Mouse (Mus musculus): Measurements from ENCODE around the gene Zfp57. TPM values are rescaled to one million over a fixed set of nuclear protein-coding genes. Genes with fewer than 3 reads are reported as not detected.
A peak's percentile ranks its signal among the peaks of the same experiment; 100 is the strongest.
"Not testable (repeated sequence)": the region's sequence is repeated elsewhere in the genome, so short reads cannot be mapped to it uniquely, and the experiment has no call there.

The Zfp57 gene
- polyA plus RNA-seq, 1 experiment = not detected

- H3K4me3 ChIP-seq (ENCODE audit: insufficient read depth, low read length) = no peak overlapping the region
Observed at GRCm38 (mm10) chr17:36972791-36973190, 28.2 kb upstream of the Zfp57 start.

DNA sequence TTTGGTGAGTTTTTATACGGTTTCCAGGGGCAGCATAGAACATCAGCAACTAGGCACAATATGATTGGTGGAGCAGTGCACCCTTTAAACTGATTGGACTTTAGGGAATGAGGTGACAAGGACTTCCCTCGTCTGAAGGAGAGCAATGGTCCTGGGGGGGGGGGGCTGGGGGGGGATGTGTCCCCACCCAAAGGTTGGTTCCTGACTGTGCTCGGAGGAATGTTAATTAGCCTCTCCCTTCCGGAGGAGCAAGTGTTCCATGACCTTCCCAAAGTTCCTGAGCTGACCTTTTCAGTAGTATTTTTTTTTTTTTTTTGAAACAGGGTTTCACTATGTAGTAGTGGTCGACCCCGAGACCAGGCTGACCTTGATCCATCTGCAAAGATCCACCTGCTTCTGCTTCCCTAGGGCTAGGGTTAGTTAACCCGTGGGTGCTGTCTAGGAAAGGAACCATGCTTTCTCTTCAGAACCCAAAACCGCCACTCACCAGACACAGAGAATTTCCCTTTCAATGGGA, 27.6 kb upstream of the Zfp57 start:
- no peak overlapping the region for H3K27ac ChIP-seq (ENCODE audit: insufficient read depth, low read depth, low read length)
- TF ChIP-seq CTCF (IDR thresholded peaks at IDR 0.05; ENCODE audit: low read depth, low read length) (no peak), POLR2A (IDR thresholded peaks at IDR 0.05; ENCODE audit: borderline replicate concordance, low read depth, low read length) (no peak)
- H3K4me1 ChIP-seq (ENCODE audit: control insufficient read depth, insufficient read depth, low read length) = peaks cover 9% of the 10 kb centered on the region
- no peak overlapping the region for H3K4me3 ChIP-seq (ENCODE audit: insufficient read depth, low read length)

More at GRCm38 (mm10) chr17:36972791-36973190, 28.2 kb upstream of the Zfp57 start:
- TF ChIP-seq CTCF (IDR thresholded peaks at IDR 0.05; ENCODE audit: low read depth, low read length) (no peak), POLR2A (IDR thresholded peaks at IDR 0.05; ENCODE audit: borderline replicate concordance, low read depth, low read length) (no peak)
- H3K27ac ChIP-seq (ENCODE audit: insufficient read depth, low read depth, low read length) = no peak overlapping the region
- peaks cover 9% of the 10 kb centered on the region for H3K4me1 ChIP-seq (ENCODE audit: control insufficient read depth, insufficient read depth, low read length)

DNA sequence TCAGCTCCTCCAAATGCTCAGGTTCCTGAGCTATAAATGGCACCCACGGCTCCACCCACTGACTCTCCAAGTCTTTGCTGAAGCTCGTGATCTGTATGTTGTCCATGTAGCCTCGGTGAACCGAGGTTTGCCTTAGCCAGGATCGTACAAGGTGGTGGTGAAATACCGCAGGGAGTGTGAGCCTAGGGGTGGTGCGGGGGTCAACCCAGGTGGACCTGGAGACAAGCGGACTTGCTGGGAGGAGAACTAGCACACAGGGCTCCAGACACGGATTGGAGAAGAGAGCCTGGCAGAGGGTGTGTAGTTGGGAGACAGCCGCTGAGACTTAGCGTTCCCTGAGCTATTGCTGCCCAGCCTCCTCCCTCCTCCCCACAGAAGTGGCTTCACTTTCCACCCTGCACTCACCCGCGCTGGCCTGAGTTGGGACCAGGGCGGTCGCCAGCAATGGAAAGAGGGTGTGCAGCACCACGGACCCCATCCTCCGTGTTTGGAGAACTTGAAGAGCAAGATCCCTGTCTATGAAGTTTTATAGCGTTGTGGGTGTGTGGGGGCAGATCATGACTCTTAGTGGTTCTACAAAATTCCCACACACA, 19.6 kb upstream of the Zfp57 start, which contains the start of gene 2410137M14Rik:
TSS of gene 2410137M14Rik (minus strand) at position 17 of the 593 bp plus-strand sequence.
- Histone ChIP-seq H3K27ac (ENCODE audit: insufficient read depth, low read depth, low read length) (no peak within 1 kb of the TSS), H3K4me3 (ENCODE audit: insufficient read depth, low read length) (no peak within 1 kb of the TSS), H3K4me1 (ENCODE audit: control insufficient read depth, insufficient read depth, low read length) (0 out of 2 replicates have a peak, but pooled peaks cover 2% of the 10 kb centered on the region)
- TF ChIP-seq CTCF (IDR thresholded peaks at IDR 0.05; ENCODE audit: low read depth, low read length) (no peak), POLR2A (IDR thresholded peaks at IDR 0.05; ENCODE audit: borderline replicate concordance, low read depth, low read length) (no peak)

DNA sequence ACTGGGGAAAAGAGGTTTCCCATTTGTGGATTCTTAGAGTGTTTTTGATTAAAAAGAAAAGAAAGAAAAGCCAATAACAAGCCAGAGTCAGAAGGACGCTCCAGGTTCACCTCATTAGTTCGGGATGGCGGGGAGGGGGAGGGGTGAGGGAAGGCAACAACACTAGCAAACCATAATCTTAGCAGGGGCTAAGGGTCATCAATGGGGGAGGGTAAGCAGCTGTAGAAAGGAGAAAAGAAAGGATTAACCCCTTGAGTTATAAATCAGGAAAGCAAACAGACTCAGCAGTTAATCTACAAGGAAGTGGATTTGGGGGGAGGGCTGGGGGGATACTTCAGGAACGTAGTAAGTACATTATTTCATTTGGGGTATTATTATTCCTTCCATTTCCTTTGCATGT, 19.1 kb upstream of the Zfp57 start:
- H3K27ac ChIP-seq (ENCODE audit: insufficient read depth, low read depth, low read length) = no peak overlapping the region
- TF ChIP-seq POLR2A (IDR thresholded peaks at IDR 0.05; ENCODE audit: borderline replicate concordance, low read depth, low read length) (no peak), CTCF (IDR thresholded peaks at IDR 0.05; ENCODE audit: low read depth, low read length) (no peak)
- no peak overlapping the region for H3K4me3 ChIP-seq (ENCODE audit: insufficient read depth, low read length)
- H3K4me1 ChIP-seq (ENCODE audit: control insufficient read depth, insufficient read depth, low read length) = 0 out of 2 replicates have a peak, but pooled peaks cover 2% of the 10 kb centered on the region

DNA sequence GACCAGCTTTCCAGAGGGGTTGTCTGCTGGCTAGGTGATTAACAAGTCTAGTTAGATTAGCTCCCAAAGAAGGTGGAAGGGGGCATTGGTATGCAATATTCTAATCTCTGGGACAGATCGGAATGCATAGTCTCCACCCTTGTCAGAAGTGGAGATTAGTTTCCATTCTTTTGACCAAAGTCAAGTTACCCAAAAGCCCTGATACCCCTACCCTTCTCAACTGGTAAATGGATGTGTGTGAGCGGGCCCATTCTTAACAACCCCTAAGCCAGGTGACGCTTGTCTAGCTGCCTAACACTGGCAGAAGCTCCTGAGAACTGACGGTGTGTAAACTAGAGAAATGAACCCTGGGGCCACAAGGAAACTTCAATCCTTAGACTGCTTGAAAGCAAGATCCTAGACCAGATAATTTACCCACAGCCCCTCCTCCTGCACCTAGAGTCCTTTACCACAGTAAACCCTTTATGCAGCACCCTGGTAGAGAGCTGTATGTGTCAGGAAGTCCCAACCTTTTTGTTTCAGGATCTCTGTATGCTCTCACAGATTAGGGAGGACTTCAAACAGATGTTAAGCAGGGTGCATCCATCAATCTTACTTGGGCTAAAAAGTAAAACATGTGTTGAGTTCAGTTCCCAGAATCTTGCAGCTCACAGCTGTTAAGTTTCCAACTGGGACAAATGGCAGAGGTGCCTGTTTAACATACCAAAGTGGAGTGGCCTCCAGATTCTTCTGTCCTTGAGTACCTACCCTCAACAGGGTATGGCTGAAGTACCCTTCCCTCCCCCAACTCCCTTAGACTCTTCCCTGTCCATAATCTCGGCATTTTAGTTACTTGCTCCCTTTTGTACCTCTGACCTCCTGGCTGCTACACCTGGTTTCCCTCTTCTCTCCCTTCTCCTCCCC, 18.5 kb upstream of the Zfp57 start:
- H3K27ac ChIP-seq (ENCODE audit: insufficient read depth, low read depth, low read length) = no peak overlapping the region

DNA sequence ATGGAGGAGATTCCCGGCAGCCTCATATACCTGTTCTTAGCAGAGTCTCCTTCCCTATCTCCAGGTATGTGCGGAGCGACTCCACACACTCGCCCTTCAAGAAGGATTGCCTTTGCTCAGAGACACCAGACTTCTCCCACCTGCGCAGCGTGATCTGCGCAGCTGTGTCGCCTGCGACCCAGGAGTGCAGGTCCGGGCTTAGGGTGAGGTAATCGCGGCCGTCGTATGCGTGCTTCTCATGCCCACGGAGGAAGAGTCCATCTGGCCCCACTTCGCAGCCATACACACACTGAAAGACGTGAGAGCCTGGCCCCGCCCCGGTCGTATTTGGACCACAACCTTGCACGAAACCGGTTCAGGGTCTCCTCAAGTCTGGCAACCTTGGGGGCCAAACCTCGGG, 12.5 kb upstream of the Zfp57 start:
- Histone ChIP-seq H3K27ac (ENCODE audit: insufficient read depth, low read depth, low read length) (no peak overlapping the region), H3K4me1 (ENCODE audit: control insufficient read depth, insufficient read depth, low read length) (peaks cover 7% of the 10 kb centered on the region), H3K4me3 (ENCODE audit: insufficient read depth, low read length) (no peak overlapping the region)
- no peak for TF ChIP-seq CTCF (IDR thresholded peaks at IDR 0.05; ENCODE audit: low read depth, low read length)
- no peak for TF ChIP-seq POLR2A (IDR thresholded peaks at IDR 0.05; ENCODE audit: borderline replicate concordance, low read depth, low read length)

More for the DNA sequence above, 18.5 kb upstream of the Zfp57 start:
- no peak for TF ChIP-seq POLR2A (IDR thresholded peaks at IDR 0.05; ENCODE audit: borderline replicate concordance, low read depth, low read length)
- TF ChIP-seq CTCF (IDR thresholded peaks at IDR 0.05; ENCODE audit: low read depth, low read length) = no peak
- H3K4me1 ChIP-seq (ENCODE audit: control insufficient read depth, insufficient read depth, low read length) = 0 out of 2 replicates have a peak, but pooled peaks cover 2% of the 10 kb centered on the region
- no peak overlapping the region for H3K4me3 ChIP-seq (ENCODE audit: insufficient read depth, low read length)

- H3K4me1 ChIP-seq (ENCODE audit: control insufficient read depth, insufficient read depth, low read length) = peaks cover 9% of the 10 kb centered on the region
- H3K27ac ChIP-seq (ENCODE audit: insufficient read depth, low read depth, low read length) = no peak within 1 kb of the TSS
- H3K4me3 ChIP-seq (ENCODE audit: insufficient read depth, low read length) = no peak within 1 kb of the TSS
- TF ChIP-seq CTCF (IDR thresholded peaks at IDR 0.05; ENCODE audit: low read depth, low read length) (no peak), POLR2A (IDR thresholded peaks at IDR 0.05; ENCODE audit: borderline replicate concordance, low read depth, low read length) (no peak)
Observed at GRCm38 (mm10) chr17:36989437-36989836, 11.5 kb upstream of the Zfp57 start, which contains the start of gene H2-M5. Gene H2-M5, minus strand, starts transcription at chr17:36989537.

DNA sequence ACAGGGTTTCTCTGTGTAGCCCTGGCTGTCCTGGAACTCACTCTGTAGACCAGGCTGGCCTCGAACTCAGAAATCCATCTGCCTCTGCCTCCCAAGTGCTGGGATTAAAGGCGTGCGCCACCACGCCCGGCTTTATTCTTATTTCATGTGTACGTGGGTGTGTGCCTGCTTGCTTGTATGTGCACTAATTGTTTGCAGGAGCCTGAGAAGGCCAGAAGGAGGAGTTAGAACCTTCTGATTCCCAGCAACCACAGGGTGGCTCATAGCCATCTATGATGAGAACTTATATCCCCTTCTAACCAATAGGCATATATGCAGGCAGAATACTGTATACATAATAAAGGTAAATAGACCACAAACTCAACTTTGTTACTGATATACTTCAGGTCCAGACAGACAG, 10.3 kb upstream of the Zfp57 start:
- H3K4me3 ChIP-seq (ENCODE audit: insufficient read depth, low read length); H3K4me1 ChIP-seq (ENCODE audit: control insufficient read depth, insufficient read depth, low read length); H3K27ac ChIP-seq (ENCODE audit: insufficient read depth, low read depth, low read length): not testable (repeated sequence)

DNA sequence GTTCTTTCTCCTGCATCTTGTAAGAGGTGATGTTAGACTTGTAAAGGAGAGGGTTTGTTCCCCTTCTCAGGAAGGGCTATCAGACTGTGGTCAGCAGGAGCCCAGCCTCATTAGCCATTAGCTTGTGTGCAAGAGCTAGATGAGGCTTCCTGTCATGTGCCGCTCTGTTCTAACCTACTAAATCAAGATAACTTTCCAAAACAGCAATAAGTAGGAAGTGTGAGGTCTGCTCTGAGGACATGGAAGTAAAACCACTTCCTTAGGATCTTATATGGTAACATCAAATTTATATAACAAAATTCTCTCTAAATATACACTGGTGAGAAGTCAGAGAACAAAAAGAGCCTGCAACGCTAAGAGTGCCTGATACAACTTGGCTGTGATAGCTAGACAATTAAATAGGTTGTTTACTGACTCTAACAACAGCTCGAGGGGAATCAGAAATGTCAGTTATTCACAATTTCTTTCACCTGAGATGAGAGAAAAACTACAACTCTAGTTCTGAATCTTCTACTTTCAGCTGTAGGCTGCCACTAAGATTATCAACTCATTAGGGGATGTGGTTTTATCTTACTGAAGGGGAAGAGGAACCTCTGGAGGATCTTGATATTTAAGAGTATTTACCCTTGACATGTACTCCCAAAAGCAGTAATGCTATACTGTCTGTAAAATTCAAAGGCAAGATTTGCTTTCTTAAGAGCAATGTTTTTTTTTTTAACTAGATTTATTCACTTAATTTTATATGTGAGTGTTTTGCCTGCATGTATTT, 8.4 kb upstream of the Zfp57 start:
- TF ChIP-seq CTCF (IDR thresholded peaks at IDR 0.05; ENCODE audit: low read depth, low read length) (no peak), POLR2A (IDR thresholded peaks at IDR 0.05; ENCODE audit: borderline replicate concordance, low read depth, low read length) (no peak)
- Histone ChIP-seq H3K27ac (ENCODE audit: insufficient read depth, low read depth, low read length) (0 out of 2 replicates have a peak overlapping the region, but pooled peaks have one; percentile 37), H3K4me3 (ENCODE audit: insufficient read depth, low read length) (no peak overlapping the region), H3K4me1 (ENCODE audit: control insufficient read depth, insufficient read depth, low read length) (peaks cover 9% of the 10 kb centered on the region)
